Comparison of ENCODE assay signal across 17 mouse cellular contexts in genomic region chr5:25519820-25520219, GRCm38 (mm10). TPM values are rescaled to one million over a fixed set of nuclear protein-coding genes. Genes with fewer than 3 reads are reported as not detected.
A peak's percentile ranks its signal among the peaks of the same experiment; 100 is the strongest.
DNase-seq lines count a peak whose midpoint lies in the region; ATAC-seq lines count a peak whose summit lies in the region.
"Had no signal": no experiment of that assay in that cellular context is flagged by ENCODE, and none has a peak within 500 bp of the region (broad histone marks: within the 10 kb centered on the region; RNA-seq: fewer than 3 reads in every experiment).

No protein-coding gene starts in this region.

- no peaks in the 10 kb centered on the region for H3K9me3 ChIP-seq in kidney, embryonic 14.5 days (ENCODE audit: control insufficient read depth, low read length)
- H3K9me3 ChIP-seq: hindbrain, embryonic 10.5 days; limb, embryonic 12.5 days; liver, embryonic 13.5 days; midbrain, embryonic 13.5 days; neural tube, embryonic 15.5 days had no signal

- H3K4me1 ChIP-seq in kidney, embryonic 14.5 days (ENCODE audit: control insufficient read depth, insufficient read depth, low read length) = no peaks in the 10 kb centered on the region
- H3K4me1 ChIP-seq: hindbrain, embryonic 10.5 days; limb, embryonic 12.5 days; liver, embryonic 13.5 days; midbrain, embryonic 13.5 days; neural tube, embryonic 15.5 days had no signal

- H3K9ac ChIP-seq in kidney, embryonic 14.5 days (ENCODE audit: low read depth, low read length) = no peak overlapping the region
- H3K9ac ChIP-seq: limb, embryonic 12.5 days; liver, embryonic 13.5 days; midbrain, embryonic 13.5 days; neural tube, embryonic 15.5 days had no signal

- no peak for ATAC-seq in kidney, embryonic 14.5 days (ENCODE audit: low FRiP score, low TSS enrichment)
- ATAC-seq: midbrain, embryonic 13.5 days had no signal

- no peaks in the 10 kb centered on the region for H3K27me3 ChIP-seq in kidney, embryonic 14.5 days (ENCODE audit: control insufficient read depth, insufficient read depth, low read length)
- H3K27me3 ChIP-seq: limb, embryonic 12.5 days; liver, embryonic 13.5 days; midbrain, embryonic 13.5 days; neural tube, embryonic 15.5 days had no signal

- H3K27ac ChIP-seq in kidney, embryonic 14.5 days (ENCODE audit: low read depth, low read length) = no peak overlapping the region
- H3K27ac ChIP-seq: hindbrain, embryonic 10.5 days; kidney, postnatal 0 days; left cerebral cortex, adult 2 months; limb, embryonic 12.5 days; liver, embryonic 13.5 days; midbrain, embryonic 13.5 days; neural tube, embryonic 15.5 days had no signal

- WGBS in kidney, embryonic 14.5 days = 73% methylated on average over 3 of the region's 3 CpGs

- intact Hi-C loops in left cerebral cortex, postnatal 4 days (cut with DNase I) = no loop called here
- intact Hi-C loops in left cerebral cortex, postnatal 10 days (cut with DNase I) = loop anchor here (10.0 kb wide), 1 partner anchor 185 kb away; the partner anchor contains the start of gene Xrcc2
- intact Hi-C loops in gastrocnemius, postnatal 36 days (cut with DNase I) = no loop called here

- no peaks in the 10 kb centered on the region for H3K36me3 ChIP-seq in kidney, embryonic 14.5 days (ENCODE audit: control insufficient read depth, insufficient read depth, low read length)
- H3K36me3 ChIP-seq: hindbrain, embryonic 10.5 days; limb, embryonic 12.5 days; liver, embryonic 13.5 days; midbrain, embryonic 13.5 days; neural tube, embryonic 15.5 days had no signal

- DNase-seq in left cerebral cortex, postnatal 4 days = peak; percentile 47
- no peak for DNase-seq in left cerebral cortex, postnatal 10 days (ENCODE audit: extremely low spot score in 1 of 2, low spot score in 2 of 2)
- peak; percentile 72 to 73 for DNase-seq in cerebellum, postnatal 14 days
- peak; percentile 25 to 45 for DNase-seq in gastrocnemius, postnatal 36 days
- DNase-seq in Muller cell, postnatal 12 days (ENCODE audit: inconsistent ontology term) = no peak
- no peak for DNase-seq in urinary bladder, adult 18-20 months (ENCODE audit: low spot score in 2 of 2)
- DNase-seq: liver, embryonic 13.5 days had no signal

- no peak overlapping the region for H3K4me3 ChIP-seq in kidney, embryonic 14.5 days (ENCODE audit: low read length)
- H3K4me3 ChIP-seq: hindbrain, embryonic 10.5 days; left cerebral cortex, adult 2 months; limb, embryonic 12.5 days; liver, embryonic 13.5 days; midbrain, embryonic 13.5 days; myocyte; neural tube, embryonic 15.5 days had no signal

- no peak overlapping the region for H3K4me2 ChIP-seq in kidney, embryonic 14.5 days (replicated peaks; ENCODE audit: low read depth, low read length)
- H3K4me2 ChIP-seq: limb, embryonic 12.5 days; liver, embryonic 13.5 days; midbrain, embryonic 13.5 days; neural tube, embryonic 15.5 days had no signal

RNA-seq across cellular contexts. Expression of gene Cct8l1, which starts 4.0 kb away (rescaled TPM):
- not detected for total RNA-seq in left cerebral cortex, postnatal 4 days (2021)
- under 1 TPM in 1 of 2 experiments, not detected in 1; 0.22 TPM for total RNA-seq in left cerebral cortex, postnatal 10 days (2021)
- under 1 TPM in 1 of 2 experiments, not detected in 1; 0.13 TPM for total RNA-seq in gastrocnemius, postnatal 36 days (2021)
- 0.10 TPM in 1 of 2 replicates, not detected in the other for polyA plus RNA-seq in kidney, embryonic 14.5 days (2014; fragmentation: Nextera tagmentation; extraction: Ambion mirVana)
- polyA plus RNA-seq: embryonic facial prominence, embryonic 14.5 days; hindbrain, embryonic 10.5 days; kidney, postnatal 0 days; limb, embryonic 12.5 days; liver, embryonic 13.5 days; lung, embryonic 16.5 days; myocyte had no signal

RNA-seq across cellular contexts. Expression of gene Kmt2c, which starts 21.2 kb away (rescaled TPM):
- total RNA-seq in left cerebral cortex, postnatal 4 days (2021) = 100 to 1,000 TPM in 1 of 2 experiments, 10 to 100 TPM in 1; 89.2 to 101 TPM
- 10 to 100 TPM; 69.3 to 70.1 TPM for total RNA-seq in left cerebral cortex, postnatal 10 days (2021)
- 10 to 100 TPM; 26.8 to 31.2 TPM for total RNA-seq in gastrocnemius, postnatal 36 days (2021)
- polyA plus RNA-seq in kidney, embryonic 14.5 days (2014; fragmentation: Nextera tagmentation; extraction: Ambion mirVana) = 14.9 and 23.2 TPM in 2 replicates

Comparison
In these comparisons a context has a peak if more than half of its experiments do, and no peak if none do; other contexts are left out.
1. DNase-seq: peak in left cerebral cortex, postnatal 4 days (single experiment), cerebellum, postnatal 14 days (2 of 2) and gastrocnemius, postnatal 36 days (2 of 2); none in left cerebral cortex, postnatal 10 days (0 of 2), Muller cell, postnatal 12 days (single experiment) and urinary bladder, adult 18-20 months (0 of 2).